Mouse (Mus musculus) CD8-positive naive resting alpha-beta T cell, adult 2 months (primary cell): ENCODE measurements around the gene Tcf7l1.
"Not testable (repeated sequence)": the region's sequence is repeated elsewhere in the genome, so short reads cannot be mapped to it uniquely, and the experiment has no call there.

Experiments
- DNase-seq, 2 experiments: peaks; one replicate each; pipeline ENCODE4 v3.0.0; 2022; ENCODE audit warnings: low read depth in 2 of 2, low spot score in 2 of 2

Gene Tcf7l1

GRCm38 (mm10) chr6:72788892-72789699, at the start of gene Tcf7l1:
Tcf7l1 (minus strand) TSS chr6:72789254.
- DNase-seq = peak; percentile 78 to 88

- no peak for DNase-seq
These were observed 48.7 kb upstream of the Tcf7l1 start for GRCm38 (mm10) chr6:72837756-72838155.

GRCm38 (mm10) chr6:72834518-72834917, 45.5 kb upstream of the Tcf7l1 start:
- no peak for DNase-seq

GRCm38 (mm10) chr6:72831858-72832257, 42.8 kb upstream of the Tcf7l1 start:
- DNase-seq = no peak

- peak; percentile 24 to 51 for DNase-seq
These were observed 42.2 kb upstream of the Tcf7l1 start for GRCm38 (mm10) chr6:72831276-72831675.

GRCm38 (mm10) chr6:72828857-72829256, 39.8 kb upstream of the Tcf7l1 start:
- DNase-seq = no peak

DNA sequence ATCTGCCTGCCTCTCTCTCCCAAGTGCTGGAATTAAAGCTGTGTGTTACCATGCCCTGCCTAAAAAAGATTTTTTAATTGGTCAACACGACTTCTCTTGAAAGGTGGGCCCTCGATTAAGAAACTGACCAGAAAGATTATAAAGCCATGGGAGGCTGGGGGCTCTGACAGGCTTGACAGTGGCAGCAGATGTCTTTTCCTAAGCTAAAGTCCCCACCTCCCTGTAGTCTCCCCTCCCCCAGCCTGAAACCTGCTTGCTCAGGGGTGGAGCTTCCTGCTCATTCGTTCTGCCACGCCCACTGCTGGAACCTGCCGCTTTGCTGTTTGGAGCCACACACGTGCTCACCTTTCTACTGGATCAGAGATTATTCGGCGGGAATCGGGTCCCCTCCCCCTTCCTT, 39.0 kb upstream of the Tcf7l1 start:
- not testable (repeated sequence) for DNase-seq

DNA sequence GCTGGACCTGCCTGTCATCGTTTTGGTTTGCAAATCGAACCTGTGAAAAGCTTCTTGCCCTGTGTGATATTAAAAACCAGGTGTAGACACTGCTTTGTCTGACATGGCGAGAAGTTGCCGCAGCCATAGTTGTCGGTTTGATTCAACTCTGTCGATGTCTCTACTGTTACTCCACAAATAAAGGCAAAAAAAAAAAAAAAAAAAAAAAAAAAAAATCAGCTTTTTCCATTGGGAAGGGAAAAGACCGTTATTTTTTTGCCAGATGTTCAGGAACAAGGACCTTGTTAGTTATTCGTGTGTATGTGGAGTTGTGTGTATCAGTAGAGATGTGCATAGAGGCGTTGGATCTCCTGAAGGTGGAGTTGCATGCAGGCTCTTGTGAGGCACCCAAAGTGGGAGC, 36.7 kb upstream of the Tcf7l1 start:
- DNase-seq = no peak

DNA sequence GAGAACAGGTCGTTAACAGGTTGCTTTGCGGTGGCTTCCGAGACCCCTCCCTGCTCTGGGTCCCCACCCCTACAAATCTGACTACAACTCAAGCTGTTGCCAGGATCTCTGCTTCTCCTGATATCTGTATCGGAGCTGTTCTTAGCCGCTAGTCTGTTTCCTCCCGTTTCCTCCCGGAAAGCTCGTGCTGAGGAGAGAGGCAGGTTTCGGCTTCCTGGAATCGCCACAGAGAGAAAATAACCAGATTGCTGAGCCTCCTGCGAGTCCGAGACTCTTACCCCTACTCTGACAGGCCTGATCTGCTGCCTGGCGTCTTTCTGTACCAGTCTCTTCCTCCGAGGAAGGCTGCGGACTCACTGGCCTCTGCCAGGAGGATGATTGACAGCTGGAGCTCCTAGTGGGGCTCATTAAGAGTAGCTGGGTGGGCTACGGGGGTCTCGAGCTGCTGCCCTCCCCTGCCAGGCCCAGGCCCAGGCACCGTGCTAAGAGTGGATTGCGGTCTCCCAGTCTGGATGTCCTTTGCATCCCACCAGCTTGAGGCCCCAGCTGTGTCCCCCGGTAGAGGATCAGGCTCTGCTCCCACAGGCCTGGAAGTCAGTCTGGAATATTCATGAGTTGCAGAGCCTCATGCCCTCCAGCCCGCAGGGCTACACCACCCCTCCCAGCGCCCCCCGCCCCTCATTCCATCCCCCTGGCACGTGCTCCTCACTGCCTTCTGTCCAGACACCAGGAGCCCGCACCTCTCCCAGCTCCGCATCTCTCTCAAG, 36.1 kb upstream of the Tcf7l1 start:
- no peak for DNase-seq

- no peak for DNase-seq
These were observed 24.4 kb upstream of the Tcf7l1 start for GRCm38 (mm10) chr6:72813456-72813855.

- DNase-seq = no peak
These were observed 21.2 kb upstream of the Tcf7l1 start for GRCm38 (mm10) chr6:72810248-72810647.

- no peak for DNase-seq
These were observed 20.6 kb upstream of the Tcf7l1 start for GRCm38 (mm10) chr6:72809522-72810149.

DNA sequence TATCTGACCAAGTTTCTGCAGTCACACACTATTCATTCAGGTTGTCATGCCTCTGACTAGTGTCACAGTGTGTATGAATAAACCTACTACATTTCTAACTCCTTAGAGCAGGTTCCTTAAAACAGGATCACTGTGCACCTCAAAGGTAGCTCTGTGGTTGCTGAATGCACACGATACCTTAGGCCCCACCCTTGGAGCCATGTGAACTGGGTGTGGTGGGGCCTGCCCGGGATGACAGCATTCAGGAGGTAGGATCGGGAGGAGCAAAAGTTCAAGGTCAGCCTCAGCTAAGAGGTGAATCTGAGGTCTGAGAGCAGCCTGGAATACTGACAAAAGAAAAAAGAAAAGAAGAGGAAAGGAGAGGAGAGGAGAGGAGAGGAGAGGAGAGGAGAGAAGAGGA, 19.3 kb upstream of the Tcf7l1 start:
- no peak for DNase-seq

- no peak for DNase-seq
These were observed 14.6 kb upstream of the Tcf7l1 start for GRCm38 (mm10) chr6:72803669-72804068.

- DNase-seq = no peak
These were observed 13.1 kb upstream of the Tcf7l1 start for GRCm38 (mm10) chr6:72802119-72802518.

DNA sequence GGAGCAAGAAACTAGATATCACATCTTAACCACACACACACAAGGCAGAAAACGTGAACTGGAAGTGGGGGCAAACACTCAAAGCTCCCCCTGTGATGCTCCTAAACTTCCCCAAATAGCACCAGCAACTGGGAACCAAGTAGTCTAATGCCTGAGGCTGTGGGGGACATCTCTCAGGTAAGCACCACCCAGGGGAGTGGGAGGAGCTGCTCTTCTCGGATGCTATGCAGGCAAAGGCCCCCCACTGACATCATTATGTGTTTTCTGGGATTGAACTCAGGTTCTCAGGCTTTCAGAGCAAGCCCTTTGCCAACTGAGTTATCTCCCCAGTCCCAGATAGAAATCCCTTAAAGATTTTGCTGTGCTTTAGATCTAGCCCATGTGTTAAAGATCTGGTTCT, 11.6 kb upstream of the Tcf7l1 start:
- DNase-seq = no peak

DNA sequence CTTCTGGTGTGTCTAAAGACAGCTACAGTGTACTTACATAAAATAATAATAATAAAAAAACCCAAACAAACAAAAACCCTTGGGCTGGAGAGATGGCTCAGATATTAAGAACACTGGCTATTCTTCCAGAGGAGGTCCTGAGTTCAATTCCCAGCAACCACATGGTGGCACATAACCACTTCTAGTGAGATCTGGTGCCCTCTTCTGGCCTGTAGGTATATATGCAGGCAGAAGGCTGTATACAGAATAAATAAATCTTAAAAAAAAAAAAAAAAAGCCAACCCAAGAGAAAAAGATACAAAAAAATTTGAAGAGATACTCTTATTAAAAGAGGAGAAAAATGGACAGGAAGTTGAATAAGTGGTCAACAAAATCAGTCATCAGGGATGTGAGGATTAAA, 8.7 kb upstream of the Tcf7l1 start:
- DNase-seq = no peak

DNA sequence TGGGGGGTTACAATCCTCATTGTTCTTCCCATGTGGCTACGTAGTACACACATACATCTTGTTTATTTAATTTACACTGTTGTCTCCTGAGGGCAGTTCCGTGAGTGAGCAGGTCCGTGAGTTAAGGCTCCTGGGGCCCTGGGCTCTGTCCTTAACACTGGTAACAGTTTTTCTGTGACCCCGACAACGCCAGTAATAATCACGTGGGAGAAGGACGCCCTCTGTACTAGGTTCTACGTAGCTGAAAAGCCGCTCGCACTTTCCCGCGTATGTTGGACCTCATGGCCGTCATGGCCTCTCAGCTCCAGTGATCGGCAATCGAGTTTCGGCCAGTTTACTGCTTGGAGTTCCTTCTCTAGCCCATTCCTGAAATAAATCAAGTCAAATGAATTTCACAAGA, 6.4 kb upstream of the Tcf7l1 start:
- DNase-seq = no peak

GRCm38 (mm10) chr6:72794870-72795269, 5.8 kb upstream of the Tcf7l1 start:
- DNase-seq = no peak

- DNase-seq = no peak
These were observed 3.6 kb upstream of the Tcf7l1 start for GRCm38 (mm10) chr6:72792641-72793040.

- DNase-seq = peak; percentile 6 to 16
These were observed 834 bp downstream of the Tcf7l1 start for GRCm38 (mm10) chr6:72787948-72788891.
